Mouse (Mus musculus): ENCODE data around the gene Kctd20.
A peak's percentile ranks its signal among the peaks of the same experiment; 100 is the strongest.

- TF ChIP-seq CTCF (IDR thresholded peaks at IDR 0.05; ENCODE audit: borderline replicate concordance, extremely low read depth, insufficient read depth, insufficient read length) (peak; percentile 23; the same call in 1 of the 2 replicates), POLR2A (IDR thresholded peaks at IDR 0.05; ENCODE audit: borderline replicate concordance, extremely low read depth, insufficient read depth, insufficient read length, poor library complexity, severe bottlenecking) (no peak)
Measured at GRCm38 (mm10) chr17:28930392-28931074, 21.2 kb upstream of the Kctd20 start.

All from brain, embryonic 14.5 days (tissue).